Mouse (Mus musculus) intestine, embryonic 15.5 days (tissue): ENCODE data around the gene Ttc27. TPM values are rescaled to one million over a fixed set of nuclear protein-coding genes. Genes with fewer than 3 reads are reported as not detected.

Experiments
- ATAC-seq: fragments of 200-750 bp; cut with Nextera tagmentation; 2 replicates; pipeline ENCODE4 v1.8.0; 2017; ENCODE audit warnings: moderate TSS enrichment, moderate library complexity
- H3K27ac ChIP-seq: fragments of 300-500 bp; sonication (generic); 2 replicates; pipeline ENCODE4 v1.5.1; 2015; ENCODE audit warnings: mild to moderate bottlenecking, inconsistent platforms
- H3K27me3 ChIP-seq: fragments of 300-500 bp; sonication (generic); replicated peaks from 2 replicates; pipeline ENCODE4 v1.6.1; 2015; ENCODE audit warnings: inconsistent platforms
- H3K36me3 ChIP-seq: fragments of 300-500 bp; sonication (generic); 2 replicates; pipeline ENCODE4 v1.6.1; 2015; ENCODE audit warnings: inconsistent platforms
- H3K4me1 ChIP-seq: fragments of 300-500 bp; sonication (generic); replicated peaks from 2 replicates; pipeline ENCODE4 v1.6.1; 2015; ENCODE audit warnings: inconsistent platforms
- H3K4me2 ChIP-seq: fragments of 300-500 bp; sonication (generic); replicated peaks from 2 replicates; pipeline ENCODE4 v1.6.1; 2015; ENCODE audit warnings: mild to moderate bottlenecking, inconsistent platforms
- H3K4me3 ChIP-seq: fragments of 300-500 bp; sonication (generic); replicated peaks from 2 replicates; pipeline ENCODE4 v1.5.1; 2015; ENCODE audit warnings: inconsistent platforms
- H3K9ac ChIP-seq: fragments of 300-500 bp; sonication (generic); 2 replicates; pipeline ENCODE4 v1.6.1; 2015; ENCODE audit warnings: inconsistent platforms
- H3K9me3 ChIP-seq: fragments of 300-500 bp; sonication (generic); 2 replicates; pipeline ENCODE4 v1.6.1; 2016; ENCODE audit warnings: inconsistent platforms
- WGBS: fragments of 180-500 bp; shearing (Covaris S2); methylation state at CpG from one replicate; pipeline ENCODE4 v1.1.7; 2015; 5-methylcytosine and 5-hydroxymethylcytosine counted together
- polyA plus RNA-seq: library from polyadenylated mRNA; unstranded; fragments of >200 nt; fragmentation: Nextera tagmentation; extraction: Ambion mirVana; gene quantifications from 2 replicates; pipeline ENCODE4 v1.2.1, GENCODE M21; 2015

Ttc27 gene
- polyA plus RNA-seq, 1 experiment from 2014 or later, result 22.8 TPM

DNA sequence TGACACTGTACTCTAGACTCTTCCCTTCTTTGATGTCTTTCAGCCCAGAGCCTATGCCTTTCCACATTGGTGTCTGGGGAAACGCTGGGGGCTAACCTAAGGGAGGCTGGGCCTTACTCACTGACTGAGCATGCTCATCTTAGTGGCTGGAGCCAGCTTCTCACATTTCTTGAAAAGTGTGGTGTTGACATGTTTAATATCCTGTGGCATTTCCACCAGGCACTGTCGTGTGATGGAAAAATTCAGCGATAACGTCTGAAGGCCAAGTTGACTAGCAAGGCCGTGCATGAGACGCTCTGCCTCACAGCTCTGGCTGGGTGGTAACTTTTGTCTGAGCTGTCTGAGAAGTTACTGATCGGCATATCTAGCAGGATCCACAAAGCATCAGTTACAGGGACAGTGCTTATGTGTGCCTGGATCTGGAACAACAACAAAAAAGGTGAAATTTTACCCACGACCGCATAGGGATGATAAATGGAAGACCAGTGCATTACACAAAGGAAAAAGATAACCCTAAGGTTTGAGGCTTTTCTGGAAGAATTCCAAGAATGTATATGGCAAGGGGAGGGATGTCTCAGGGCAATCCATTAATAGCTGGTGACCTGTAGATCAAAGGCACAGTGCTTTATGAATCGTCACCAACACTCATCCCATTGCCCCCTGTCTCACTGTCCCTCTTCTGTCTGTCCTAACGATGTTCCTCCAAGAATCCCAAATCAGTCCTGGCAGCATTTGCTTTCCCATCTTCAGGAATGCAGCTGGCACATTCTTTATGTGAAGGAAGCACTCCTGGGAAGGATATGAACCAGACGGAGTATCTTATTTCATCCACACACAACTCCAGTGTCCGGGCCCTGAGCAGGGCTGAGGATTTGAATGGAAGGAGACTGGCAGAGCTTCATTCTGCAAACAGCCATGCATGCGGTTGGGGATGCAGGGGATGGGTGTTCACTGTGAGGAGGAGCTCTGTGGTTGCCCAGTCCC is 152.9 kb downstream of the Ttc27 start:
- Histone ChIP-seq H3K36me3 (no peaks in the 10 kb centered on the region), H3K27ac (no peak overlapping the region), H3K4me3 (no peak overlapping the region), H3K4me2 (no peak overlapping the region), H3K27me3 (no peaks in the 10 kb centered on the region), H3K9me3 (no peaks in the 10 kb centered on the region), H3K9ac (no peak overlapping the region), H3K4me1 (peaks cover 25% of the 10 kb centered on the region)
- WGBS, result 44% methylated on average over 14 of the region's 14 CpGs
- no peak for ATAC-seq

DNA sequence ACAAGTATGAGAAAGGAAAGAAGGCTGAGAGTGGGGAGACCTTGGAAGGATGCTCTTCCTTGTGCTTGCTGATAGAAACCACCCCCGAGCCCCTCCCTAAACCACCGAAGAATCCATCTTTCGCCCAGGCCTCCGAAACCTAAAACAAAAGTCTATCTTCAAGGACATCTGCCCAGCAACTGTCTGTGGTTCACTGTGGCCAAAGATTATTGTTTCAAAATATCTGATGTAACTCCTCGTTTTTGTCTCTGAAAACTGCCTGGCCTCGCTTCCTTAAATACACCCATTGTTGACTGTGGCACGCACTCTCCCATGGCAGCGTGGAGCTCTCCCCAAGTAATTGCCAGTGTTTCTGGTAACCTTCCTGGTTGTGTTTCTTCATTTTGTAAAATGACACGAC is 155.0 kb downstream of the Ttc27 start:
- Histone ChIP-seq H3K36me3 (no peaks in the 10 kb centered on the region), H3K9ac (no peak overlapping the region)
- WGBS, result 70% methylated on average over 9 of the region's 9 CpGs

DNA sequence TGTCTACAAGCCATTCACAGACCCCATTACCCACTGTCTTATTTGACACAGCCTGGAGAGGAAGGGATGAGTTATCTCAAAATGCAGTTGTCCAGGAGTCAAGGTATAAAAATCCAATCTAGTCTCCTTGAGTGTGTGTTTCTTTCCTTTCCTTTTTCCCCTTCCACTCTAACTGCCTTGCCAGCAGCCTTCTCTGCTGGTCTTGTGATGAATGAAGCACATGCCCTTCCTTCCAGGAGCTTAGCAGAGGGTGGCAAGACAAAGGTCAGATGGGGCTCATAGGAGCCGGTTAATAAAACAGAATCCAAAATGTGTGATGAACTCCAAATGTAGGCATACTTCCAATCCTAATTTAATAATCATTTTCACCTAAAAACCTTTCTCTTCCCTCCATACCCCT is 156.2 kb downstream of the Ttc27 start:
- no peak for ATAC-seq
- H3K36me3 ChIP-seq, result no peaks in the 10 kb centered on the region
- no peak overlapping the region for H3K4me3 ChIP-seq

More for the DNA sequence above, 155.0 kb downstream of the Ttc27 start:
- Histone ChIP-seq H3K4me3 (no peak overlapping the region), H3K9me3 (no peaks in the 10 kb centered on the region), H3K4me2 (no peak overlapping the region), H3K27me3 (no peaks in the 10 kb centered on the region), H3K4me1 (peaks cover 11% of the 10 kb centered on the region), H3K27ac (no peak overlapping the region)
- ATAC-seq, result no peak

DNA sequence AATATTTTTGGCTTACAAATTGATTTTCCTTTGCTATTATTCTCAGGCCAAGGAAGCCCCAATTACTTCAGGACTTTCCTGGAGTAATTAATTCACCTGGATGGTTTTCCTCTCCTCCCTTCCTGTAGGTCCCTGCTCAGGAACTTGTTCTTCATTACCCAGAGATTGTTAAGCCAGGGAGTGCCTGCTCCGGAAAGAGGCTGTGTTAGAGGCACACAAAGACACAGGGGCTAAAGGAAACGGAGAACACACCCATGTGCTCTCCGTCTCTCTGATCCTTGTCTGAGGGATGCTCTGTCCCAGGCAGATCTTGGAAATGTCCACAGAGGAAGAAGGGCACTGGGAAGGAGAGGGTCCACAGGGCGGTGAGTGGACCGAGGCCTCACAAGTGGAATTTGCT is 158.2 kb downstream of the Ttc27 start:
- no peak overlapping the region for H3K4me2 ChIP-seq
- H3K4me1 ChIP-seq, result peaks cover 3% of the 10 kb centered on the region
- H3K27me3 ChIP-seq, result no peaks in the 10 kb centered on the region
- H3K9me3 ChIP-seq, result no peaks in the 10 kb centered on the region
- no peaks in the 10 kb centered on the region for H3K36me3 ChIP-seq
- ATAC-seq, result no peak
- no peak overlapping the region for H3K9ac ChIP-seq
- no peak overlapping the region for H3K4me3 ChIP-seq
- no peak overlapping the region for H3K27ac ChIP-seq
- WGBS, result 88% methylated on average over 5 of the region's 5 CpGs

More for the DNA sequence above, 156.2 kb downstream of the Ttc27 start:
- no peak overlapping the region for H3K9ac ChIP-seq
- H3K27ac ChIP-seq, result no peak overlapping the region
- 83% methylated on average over 1 of the region's 1 CpGs for WGBS
- peaks cover 5% of the 10 kb centered on the region for H3K4me1 ChIP-seq
- no peaks in the 10 kb centered on the region for H3K27me3 ChIP-seq
- H3K9me3 ChIP-seq, result no peaks in the 10 kb centered on the region
- H3K4me2 ChIP-seq, result no peak overlapping the region

DNA sequence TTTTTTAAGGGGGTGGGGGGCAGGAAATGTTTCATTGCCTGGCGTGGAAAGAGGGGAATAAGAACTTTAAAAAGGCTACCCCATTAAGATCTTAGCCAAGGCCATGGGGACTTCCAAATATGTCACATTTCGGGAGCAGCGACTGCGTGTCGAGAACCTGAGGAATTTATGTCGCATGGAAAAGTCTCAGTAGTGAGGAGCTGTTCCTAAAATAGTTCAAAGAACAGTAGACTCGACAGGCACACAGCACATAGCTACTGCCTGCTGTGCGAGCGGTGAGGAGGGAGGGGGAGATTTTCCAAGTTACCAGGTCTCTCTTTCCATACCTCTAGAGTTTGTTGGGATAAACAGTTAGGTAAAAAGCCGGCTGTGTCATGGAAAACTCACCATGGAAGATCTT is 159.4 kb downstream of the Ttc27 start:
- 76% methylated on average over 10 of the region's 10 CpGs for WGBS
- Histone ChIP-seq H3K4me3 (no peak overlapping the region), H3K4me2 (no peak overlapping the region), H3K4me1 (no peaks in the 10 kb centered on the region), H3K9me3 (no peaks in the 10 kb centered on the region), H3K9ac (no peak overlapping the region), H3K27ac (no peak overlapping the region), H3K27me3 (no peaks in the 10 kb centered on the region), H3K36me3 (no peaks in the 10 kb centered on the region)
- no peak for ATAC-seq

DNA sequence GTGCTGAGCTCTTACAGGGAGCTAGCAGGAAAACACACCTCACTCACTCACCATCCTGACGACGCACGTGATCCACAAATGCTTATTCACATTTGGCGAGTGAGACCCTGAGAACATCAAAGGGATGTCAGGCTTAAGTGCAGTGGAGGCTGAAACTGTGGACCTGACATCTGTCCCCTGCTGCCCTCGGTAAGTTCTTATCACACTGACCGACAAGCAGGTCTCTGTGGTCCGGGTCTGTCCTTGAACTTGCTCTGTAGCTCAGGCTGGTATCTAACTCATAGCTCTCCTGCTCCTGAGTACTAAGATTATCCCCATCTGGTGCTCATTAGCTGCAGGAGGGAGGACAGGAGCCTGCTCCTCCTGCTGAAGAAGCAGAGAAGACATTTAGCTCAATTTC is 162.2 kb downstream of the Ttc27 start:
- Histone ChIP-seq H3K9ac (no peak overlapping the region), H3K4me2 (no peak overlapping the region), H3K9me3 (no peaks in the 10 kb centered on the region), H3K4me1 (no peaks in the 10 kb centered on the region), H3K36me3 (no peaks in the 10 kb centered on the region), H3K27me3 (no peaks in the 10 kb centered on the region), H3K4me3 (no peak overlapping the region), H3K27ac (no peak overlapping the region)
- WGBS, result 43% methylated on average over 7 of the region's 7 CpGs
- ATAC-seq, result no peak

DNA sequence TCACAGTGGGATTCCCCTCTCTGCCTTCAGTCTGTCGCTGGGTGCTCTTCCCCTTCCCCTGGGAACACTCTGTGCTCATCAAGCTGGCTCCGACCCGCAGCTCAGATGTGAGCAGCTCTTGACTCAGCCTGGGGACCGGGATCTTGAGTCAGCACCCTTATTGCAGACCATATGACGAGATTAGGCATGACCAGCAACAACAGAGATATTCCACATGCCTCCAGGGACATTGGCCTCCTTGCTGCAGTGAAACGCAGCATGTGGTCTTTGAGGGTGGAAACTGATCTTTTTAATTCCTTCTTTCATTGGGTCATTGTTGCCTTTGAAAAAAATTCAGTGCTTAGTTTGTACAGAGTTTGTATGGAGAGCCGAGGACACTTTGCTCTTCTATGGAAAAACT is 169.5 kb downstream of the Ttc27 start:
- Histone ChIP-seq H3K27me3 (no peaks in the 10 kb centered on the region), H3K9ac (no peak overlapping the region), H3K4me3 (no peak overlapping the region), H3K27ac (no peak overlapping the region), H3K9me3 (no peaks in the 10 kb centered on the region), H3K36me3 (no peaks in the 10 kb centered on the region), H3K4me2 (no peak overlapping the region), H3K4me1 (no peaks in the 10 kb centered on the region)
- ATAC-seq, result no peak
- 81% methylated on average over 7 of the region's 7 CpGs for WGBS

DNA sequence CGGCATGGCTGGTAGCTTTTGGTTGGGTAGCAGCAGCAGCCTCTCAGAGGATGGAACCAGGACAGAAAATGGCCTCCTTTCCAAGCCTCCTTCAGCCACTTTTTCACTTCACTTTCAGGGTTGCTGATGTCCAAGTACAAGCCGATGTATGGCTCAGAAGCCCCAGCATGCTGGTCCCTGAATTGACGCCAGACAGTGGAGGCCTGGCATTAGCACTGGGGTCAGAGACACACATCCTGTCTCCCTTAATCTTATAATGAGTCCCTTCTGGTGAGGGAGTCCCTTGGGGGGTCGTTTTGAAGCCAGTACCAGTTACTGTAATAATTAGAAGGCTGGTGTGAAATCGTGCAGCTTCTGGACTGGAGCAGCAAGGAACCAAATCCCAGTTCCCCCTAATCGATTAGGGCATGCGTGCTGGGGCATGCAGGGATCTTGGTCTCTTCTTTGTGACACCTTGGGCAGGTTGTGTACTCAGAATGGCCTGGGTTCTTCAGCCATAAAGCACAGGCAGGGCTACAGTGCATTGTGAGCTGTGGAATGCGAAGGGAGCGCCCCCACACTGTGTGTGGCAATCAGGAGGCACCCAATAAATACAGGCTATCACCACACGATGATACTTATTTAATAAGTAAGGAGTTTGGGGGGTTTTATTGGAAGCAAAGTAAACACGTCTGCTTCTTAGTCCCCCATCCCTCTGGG is 171.5 kb downstream of the Ttc27 start:
- H3K27me3 ChIP-seq, result no peaks in the 10 kb centered on the region
- no peak overlapping the region for H3K27ac ChIP-seq
- 71% methylated on average over 11 of the region's 11 CpGs for WGBS
- no peak overlapping the region for H3K4me3 ChIP-seq
- H3K36me3 ChIP-seq, result no peaks in the 10 kb centered on the region
- H3K9me3 ChIP-seq, result no peaks in the 10 kb centered on the region
- H3K4me1 ChIP-seq, result no peaks in the 10 kb centered on the region
- H3K4me2 ChIP-seq, result no peak overlapping the region
- no peak for ATAC-seq
- H3K9ac ChIP-seq, result no peak overlapping the region

DNA sequence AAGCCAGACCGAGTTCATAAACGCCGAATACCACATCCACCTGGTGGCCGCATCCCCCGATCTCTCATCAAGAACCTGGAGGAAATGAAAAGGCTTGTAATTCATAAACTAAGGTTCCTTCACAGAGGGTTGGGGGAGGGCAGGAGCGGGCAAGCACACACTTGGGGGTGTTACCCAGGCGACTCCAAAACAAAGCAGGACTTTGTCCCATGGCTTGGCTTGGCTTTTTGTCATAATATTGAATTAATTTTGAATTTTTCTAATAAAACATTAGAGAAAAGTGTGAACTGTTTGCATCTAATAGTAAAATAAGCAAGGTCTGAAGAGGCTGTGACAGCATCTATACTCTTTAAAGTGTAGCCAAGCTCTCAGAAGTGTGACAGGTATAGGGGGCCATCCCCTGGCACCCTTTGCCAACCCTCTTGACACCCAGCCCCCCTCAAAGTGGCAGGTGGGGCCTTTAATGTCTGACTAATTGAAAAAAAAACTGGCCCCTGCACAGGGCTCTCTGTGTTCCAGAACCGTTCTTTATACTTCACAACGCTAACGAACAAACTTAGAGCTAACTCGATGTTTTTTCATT is 172.1 kb downstream of the Ttc27 start:
- WGBS, result 78% methylated on average over 11 of the region's 11 CpGs
- no peaks in the 10 kb centered on the region for H3K9me3 ChIP-seq
- ATAC-seq, result no peak
- H3K4me1 ChIP-seq, result no peaks in the 10 kb centered on the region
- no peaks in the 10 kb centered on the region for H3K36me3 ChIP-seq
- no peak overlapping the region for H3K27ac ChIP-seq
- H3K27me3 ChIP-seq, result no peaks in the 10 kb centered on the region
- no peak overlapping the region for H3K4me3 ChIP-seq
- H3K4me2 ChIP-seq, result no peak overlapping the region
- H3K9ac ChIP-seq, result no peak overlapping the region

DNA sequence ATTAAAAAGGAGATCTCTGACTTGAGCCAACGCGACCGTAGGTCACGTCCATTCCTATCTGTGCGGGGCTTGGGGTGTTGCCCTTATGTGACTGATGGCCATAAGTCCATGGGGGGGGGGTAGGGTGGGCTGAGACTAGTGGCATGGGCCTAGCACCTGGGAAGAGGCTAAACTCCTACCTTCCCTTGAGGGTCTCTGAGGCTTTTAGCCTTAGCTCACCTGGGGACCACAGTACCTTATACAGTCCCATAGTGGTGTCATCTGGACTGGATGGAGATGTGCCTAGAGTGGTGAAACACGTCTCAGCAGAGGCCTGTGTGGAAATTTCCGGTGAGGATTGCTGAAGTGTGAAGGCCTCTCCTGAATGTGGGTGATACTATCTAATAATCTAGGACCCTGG is 184.9 kb downstream of the Ttc27 start:
- Histone ChIP-seq H3K4me3 (no peak overlapping the region), H3K4me2 (no peak overlapping the region), H3K36me3 (no peaks in the 10 kb centered on the region), H3K4me1 (peaks cover 7% of the 10 kb centered on the region; the same call in 1 of the 2 replicates), H3K27me3 (no peaks in the 10 kb centered on the region), H3K9me3 (no peaks in the 10 kb centered on the region), H3K9ac (no peak overlapping the region), H3K27ac (no peak overlapping the region)
- WGBS, result 93% methylated on average over 7 of the region's 7 CpGs
- no peak for ATAC-seq

DNA sequence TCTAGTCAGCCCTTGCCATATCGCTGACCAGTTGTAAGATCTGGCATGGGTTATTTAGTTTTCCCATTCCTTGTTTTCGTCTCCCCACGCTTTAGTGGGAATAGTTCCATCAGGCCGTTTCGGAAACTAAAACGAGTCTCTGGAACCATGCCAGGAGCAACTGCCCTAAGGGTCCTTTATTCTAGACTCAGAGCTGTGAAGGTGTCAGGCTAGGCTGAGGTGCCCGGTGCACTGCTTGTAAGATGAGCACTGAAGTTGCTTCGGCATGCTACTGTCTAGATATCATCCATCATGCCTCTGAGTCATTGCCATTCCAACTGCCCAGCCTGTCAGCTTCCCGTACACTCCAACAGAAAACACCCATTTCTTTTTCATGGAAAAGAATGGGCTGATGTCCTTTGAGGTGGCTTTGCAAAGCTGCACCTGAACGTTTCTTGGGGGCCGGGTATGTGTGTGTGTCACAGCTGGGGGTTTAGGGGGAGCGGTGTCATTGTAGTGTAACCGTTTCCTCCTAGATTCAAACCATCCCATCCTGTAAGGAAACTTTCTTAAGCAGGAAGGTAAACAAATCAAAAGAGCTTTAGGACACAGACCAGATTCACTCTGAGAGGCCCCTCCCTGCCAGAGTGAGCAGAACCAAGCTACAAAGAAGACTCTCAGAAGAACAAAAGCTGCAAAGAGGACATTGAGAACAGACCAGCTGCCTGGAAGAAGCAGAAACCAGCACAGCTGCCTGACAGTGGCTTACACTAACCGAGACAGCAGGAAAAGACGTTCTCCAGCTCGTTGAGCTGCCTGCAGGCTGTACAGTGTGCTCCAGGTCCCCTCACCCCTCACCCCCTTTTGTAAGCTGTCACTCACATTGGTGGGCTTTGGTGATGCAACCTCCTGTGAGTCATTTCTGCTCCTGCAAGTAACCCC is 186.1 kb downstream of the Ttc27 start:
- no peaks in the 10 kb centered on the region for H3K27me3 ChIP-seq
- 36% methylated on average over 16 of the region's 16 CpGs for WGBS
- peaks cover 7% of the 10 kb centered on the region; the same call in 1 of the 2 replicates for H3K4me1 ChIP-seq
- H3K36me3 ChIP-seq, result no peaks in the 10 kb centered on the region
- H3K9me3 ChIP-seq, result no peaks in the 10 kb centered on the region
- ATAC-seq, result peak; percentile 62
- H3K9ac ChIP-seq, result no peak overlapping the region
- peak overlapping the region; percentile 14; the same call in 1 of the 2 replicates for H3K27ac ChIP-seq
- H3K4me3 ChIP-seq, result no peak overlapping the region
- peak overlapping the region; percentile 27 for H3K4me2 ChIP-seq
